Mouse (Mus musculus): Measurements from ENCODE around the gene Lrrc4b.

The Lrrc4b gene

DNA sequence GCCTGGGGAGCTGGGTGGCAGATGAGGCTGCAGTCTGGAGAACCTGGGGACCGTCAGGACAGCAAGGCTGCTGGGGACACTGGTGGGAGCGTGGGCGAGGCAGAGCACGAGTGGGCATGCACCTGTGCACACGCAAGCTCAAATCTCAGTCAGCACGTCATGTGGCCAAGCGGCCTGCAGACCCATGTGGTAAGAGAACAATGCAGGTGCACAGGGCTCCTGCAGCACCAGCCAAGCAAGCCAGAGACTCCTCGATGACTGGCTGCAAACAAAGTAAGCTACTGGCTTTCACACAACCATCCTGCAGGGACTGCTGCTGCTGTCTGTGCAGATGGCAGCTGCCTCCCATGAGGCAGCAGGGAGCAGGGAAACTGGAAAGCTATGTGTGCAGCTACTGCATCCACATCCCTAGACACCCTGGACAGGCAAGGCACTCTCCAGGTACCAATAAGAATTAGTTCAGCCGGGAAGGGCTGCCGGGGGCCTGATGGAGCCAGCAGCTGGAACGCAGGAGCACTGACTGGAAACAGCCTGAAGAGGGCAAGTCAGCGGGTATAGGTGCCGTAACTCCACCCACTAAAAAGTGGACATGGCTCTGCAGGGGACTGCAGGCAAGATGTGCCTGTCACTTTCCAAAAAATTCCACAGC lies 58.2 kb downstream of the Lrrc4b start:
- no peak for DNase-seq (ENCODE audit: low read depth, low spot score)

- DNase-seq (ENCODE audit: low read depth, low spot score) = no peak
Observed at GRCm38 (mm10) chr7:44487936-44488335, 59.1 kb downstream of the Lrrc4b start.

- DNase-seq (ENCODE audit: low read depth, low spot score) = no peak
Observed at GRCm38 (mm10) chr7:44488545-44488944, 59.7 kb downstream of the Lrrc4b start.

DNA sequence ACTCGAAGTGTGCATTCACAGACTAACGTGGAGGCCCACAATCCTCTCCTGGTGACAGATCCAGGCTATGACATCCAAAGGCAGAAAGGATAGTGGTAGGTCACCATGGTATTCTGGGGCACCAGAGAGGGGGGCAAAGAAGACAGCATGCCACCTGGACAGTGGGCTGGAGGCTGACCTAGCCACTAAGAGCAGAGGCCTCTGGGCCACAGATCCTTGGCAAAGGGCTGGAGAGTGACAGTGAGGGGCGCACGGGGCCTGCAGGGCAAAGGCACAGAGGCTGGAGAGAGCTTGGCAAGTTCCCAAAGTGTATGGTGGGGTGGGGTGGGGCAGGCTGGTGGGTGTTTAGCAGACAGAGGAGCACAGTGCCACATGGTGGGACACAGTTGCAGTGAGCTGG lies 61.5 kb downstream of the Lrrc4b start:
- DNase-seq (ENCODE audit: low read depth, low spot score) = no peak

DNA sequence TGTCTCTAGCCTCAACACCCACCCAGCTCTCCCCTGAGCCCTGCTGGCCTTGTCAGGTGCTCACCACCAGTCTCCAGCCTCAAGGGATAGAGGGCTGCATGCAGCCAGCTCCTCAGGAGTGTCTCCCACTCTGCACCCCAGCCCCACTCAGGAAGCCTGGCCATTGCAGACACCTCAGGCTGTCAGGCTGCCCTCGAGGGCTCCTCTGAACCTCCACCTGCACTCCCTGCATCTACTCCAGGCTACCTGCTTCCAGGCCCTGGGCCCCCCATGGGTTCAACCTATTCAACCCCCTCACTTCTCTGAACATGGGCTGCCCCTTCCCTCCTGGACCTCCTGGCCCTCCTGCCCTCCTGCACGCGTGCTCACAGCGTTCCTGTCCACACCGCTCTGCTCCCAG lies 62.6 kb downstream of the Lrrc4b start:
- no peak for DNase-seq (ENCODE audit: low read depth, low spot score)

GRCm38 (mm10) chr7:44492166-44492826 lies 63.5 kb downstream of the Lrrc4b start:
- no peak for DNase-seq (ENCODE audit: low read depth, low spot score)

- DNase-seq (ENCODE audit: low read depth, low spot score) = no peak
Observed at GRCm38 (mm10) chr7:44494681-44495080, 65.9 kb downstream of the Lrrc4b start.

DNA sequence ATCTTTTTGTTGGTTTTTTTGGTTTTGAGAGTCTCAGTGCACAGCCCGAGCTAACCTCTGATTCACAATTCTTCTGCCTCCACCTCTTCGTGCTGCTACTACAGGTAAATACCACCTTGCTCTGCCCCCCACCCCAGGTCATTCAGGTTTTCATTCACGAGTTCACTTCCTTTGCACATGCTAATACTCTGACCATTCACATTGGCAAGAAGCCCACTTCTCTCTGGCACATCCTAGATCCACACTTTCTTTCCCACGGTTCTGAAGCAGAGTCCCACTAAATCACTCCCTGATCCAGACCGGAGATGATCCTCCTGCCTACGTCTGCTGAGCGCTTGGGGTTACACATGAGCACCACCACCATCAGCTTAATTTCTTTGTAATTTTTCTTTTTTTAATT lies 66.3 kb downstream of the Lrrc4b start:
- no peak for DNase-seq (ENCODE audit: low read depth, low spot score)

- peak; percentile 99 for DNase-seq (ENCODE audit: low read depth, low spot score)
Observed at GRCm38 (mm10) chr7:44495992-44496770, 67.4 kb downstream of the Lrrc4b start, which contains the start of the genes Emc10 and Fam71e1. Gene Emc10, minus strand, starts transcription at chr7:44496529. Gene Fam71e1, plus strand, starts transcription at chr7:44496581.

DNA sequence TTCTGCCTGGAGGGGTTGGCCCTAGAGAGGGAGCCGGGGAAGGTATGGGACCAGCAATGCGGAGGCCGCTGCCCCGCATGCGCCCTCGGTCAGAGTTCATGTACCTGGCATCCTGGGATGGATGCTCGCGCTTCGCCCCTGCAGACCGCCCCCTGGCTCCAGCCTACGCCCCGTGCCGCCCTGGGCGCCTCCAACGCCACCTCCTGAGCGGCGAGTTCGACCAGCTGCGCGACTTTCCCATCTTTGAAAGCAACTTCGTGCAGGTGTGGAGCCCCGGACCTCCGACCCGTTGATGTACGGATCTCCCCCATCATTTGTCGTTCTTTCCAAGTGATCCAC lies 67.9 kb downstream of the Lrrc4b start:
- no peak for DNase-seq (ENCODE audit: low read depth, low spot score)

- no peak for DNase-seq (ENCODE audit: low read depth, low spot score)
Observed at GRCm38 (mm10) chr7:44497361-44498055, 68.7 kb downstream of the Lrrc4b start.

GRCm38 (mm10) chr7:44498922-44499321 lies 70.1 kb downstream of the Lrrc4b start:
- DNase-seq (ENCODE audit: low read depth, low spot score) = no peak

- DNase-seq (ENCODE audit: low read depth, low spot score) = no peak
Observed at GRCm38 (mm10) chr7:44500046-44500445, 71.2 kb downstream of the Lrrc4b start.

- DNase-seq (ENCODE audit: low read depth, low spot score) = peak; percentile 76
Observed at GRCm38 (mm10) chr7:44501563-44502115, 72.8 kb downstream of the Lrrc4b start.

- no peak for DNase-seq (ENCODE audit: low read depth, low spot score)
Observed at GRCm38 (mm10) chr7:44507491-44507890, 78.7 kb downstream of the Lrrc4b start.

All from retina, postnatal 7 days (tissue).